Mouse (Mus musculus): ENCODE measurements around the gene Clic4. TPM values are rescaled to one million over a fixed set of nuclear protein-coding genes. Genes with fewer than 3 reads are reported as not detected.

The Clic4 gene
- polyA plus RNA-seq, 1 experiment: 250 TPM

DNA sequence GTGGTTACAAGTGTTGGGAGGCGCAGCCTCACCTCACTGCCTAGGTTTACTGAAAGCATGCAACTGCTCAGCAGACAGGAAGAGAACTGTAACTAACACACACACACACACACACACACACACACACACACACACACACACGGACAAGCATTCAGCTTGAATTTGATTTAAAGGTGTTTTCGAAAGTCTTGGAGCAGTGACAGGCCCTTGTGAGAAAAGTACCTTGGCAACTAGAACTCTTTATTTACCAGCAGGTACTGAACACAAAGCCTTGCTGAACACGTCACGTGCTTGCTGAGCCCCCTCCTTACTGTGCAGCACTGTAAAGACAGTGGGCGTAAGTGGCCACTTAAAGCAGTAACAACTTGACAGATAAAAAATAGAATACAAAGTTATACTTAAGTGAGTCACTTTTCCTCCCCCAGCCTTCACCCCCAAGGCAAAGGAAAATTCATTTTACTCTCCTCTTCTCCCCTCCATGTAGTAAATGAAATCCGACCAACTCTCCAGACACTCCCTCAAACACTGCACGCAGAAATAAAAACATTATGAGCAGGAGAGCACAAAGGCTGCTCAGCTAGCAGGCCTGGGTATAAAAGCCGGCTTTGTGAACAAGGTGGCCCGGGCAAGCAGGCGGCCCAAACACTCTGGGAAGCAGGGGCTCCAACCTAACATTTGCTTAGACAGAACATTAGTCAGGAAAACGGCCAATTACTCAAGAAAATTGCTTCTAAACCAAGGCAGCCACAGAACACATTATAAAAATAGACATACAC, 50.8 kb downstream of the Clic4 start:
- H3K4me2 ChIP-seq (ENCODE audit: low read depth): no peak overlapping the region
- no peak for TF ChIP-seq MYOG (IDR thresholded peaks at IDR 0.05; ENCODE audit: control insufficient read depth in 1 of 3, insufficient read depth in 1 of 3, insufficient read length in 2 of 3, low read depth in 2 of 3)
- TF ChIP-seq TCF3 (IDR thresholded peaks at IDR 0.05; ENCODE audit: insufficient read length, low read depth): no peak
- no peak for TF ChIP-seq REST (IDR thresholded peaks at IDR 0.05; ENCODE audit: insufficient read depth, insufficient read length)
- peaks cover 68% of the 10 kb centered on the region for H3K36me3 ChIP-seq (ENCODE audit: control insufficient read depth, insufficient read depth)

DNA sequence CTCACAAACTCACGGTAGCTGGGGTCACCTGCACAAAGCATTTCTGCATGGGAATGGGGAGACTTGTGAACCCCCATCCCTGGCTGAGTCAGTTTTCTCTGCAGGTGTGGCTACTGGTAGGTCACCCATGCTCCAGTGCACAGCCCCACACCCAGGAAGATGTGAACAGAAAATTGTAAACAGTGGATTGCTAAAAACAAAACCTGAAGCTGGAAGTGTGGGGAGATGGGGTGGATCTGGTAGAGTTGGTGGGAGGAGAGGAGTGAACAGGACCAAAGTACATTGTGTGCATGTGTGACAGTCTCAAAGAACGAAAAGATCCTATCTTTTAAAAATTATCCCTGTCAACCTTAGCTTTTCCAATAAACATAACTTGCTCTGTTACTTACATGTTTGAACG, 52.0 kb downstream of the Clic4 start:
- TF ChIP-seq POLR2A (IDR thresholded peaks at IDR 0.05; ENCODE audit: insufficient read length, low read depth): no peak
- TF ChIP-seq USF1 (IDR thresholded peaks at IDR 0.05; ENCODE audit: low read depth): no peak
- no peak for TF ChIP-seq REST (IDR thresholded peaks at IDR 0.05; ENCODE audit: insufficient read depth, insufficient read length)
- no peak for TF ChIP-seq CEBPB (IDR thresholded peaks at IDR 0.05; ENCODE audit: insufficient read depth, poor library complexity, severe bottlenecking)
- TF ChIP-seq TCF12 (IDR thresholded peaks at IDR 0.05; ENCODE audit: insufficient read depth, poor library complexity, severe bottlenecking): no peak
- no peak for TF ChIP-seq MAX (IDR thresholded peaks at IDR 0.05; ENCODE audit: low read depth)
- no peak for TF ChIP-seq E2F4 (IDR thresholded peaks at IDR 0.05; ENCODE audit: insufficient read depth)
- no peak for TF ChIP-seq POLR2AphosphoS2 (IDR thresholded peaks at IDR 0.05; ENCODE audit: insufficient read length, low read depth)
- no peak for TF ChIP-seq MYOD1 (IDR thresholded peaks at IDR 0.05; ENCODE audit: control insufficient read depth in 1 of 3, insufficient read length in 2 of 3, low read depth in 2 of 3)
- no peak for TF ChIP-seq MYOG (IDR thresholded peaks at IDR 0.05; ENCODE audit: control insufficient read depth in 1 of 3, insufficient read depth in 1 of 3, insufficient read length in 2 of 3, low read depth in 2 of 3)
- TF ChIP-seq TCF3 (IDR thresholded peaks at IDR 0.05; ENCODE audit: insufficient read length, low read depth): no peak
- TF ChIP-seq SRF (IDR thresholded peaks at IDR 0.05; ENCODE audit: control insufficient read depth, insufficient read length, low read depth): no peak
- H3K4me2 ChIP-seq (ENCODE audit: low read depth): no peak overlapping the region
- H3K27me3 ChIP-seq (ENCODE audit: control insufficient read depth, insufficient read depth, insufficient read length): no peaks in the 10 kb centered on the region
- H3K36me3 ChIP-seq (ENCODE audit: control insufficient read depth, insufficient read depth): peaks cover 80% of the 10 kb centered on the region
- H3ac ChIP-seq (ENCODE audit: control insufficient read depth, insufficient read length): no peak overlapping the region
- H3K79me2 ChIP-seq (ENCODE audit: control insufficient read depth, insufficient read depth): peaks cover 68% of the 10 kb centered on the region
- no peak overlapping the region for H3K4me3 ChIP-seq

More for the DNA sequence above, 50.8 kb downstream of the Clic4 start:
- no peaks in the 10 kb centered on the region for H3K27me3 ChIP-seq (ENCODE audit: control insufficient read depth, insufficient read depth, insufficient read length)
- H3K79me2 ChIP-seq (ENCODE audit: control insufficient read depth, insufficient read depth): peaks cover 74% of the 10 kb centered on the region
- no peak overlapping the region for H3K4me3 ChIP-seq
- H3ac ChIP-seq (ENCODE audit: control insufficient read depth, insufficient read length): no peak overlapping the region

DNA sequence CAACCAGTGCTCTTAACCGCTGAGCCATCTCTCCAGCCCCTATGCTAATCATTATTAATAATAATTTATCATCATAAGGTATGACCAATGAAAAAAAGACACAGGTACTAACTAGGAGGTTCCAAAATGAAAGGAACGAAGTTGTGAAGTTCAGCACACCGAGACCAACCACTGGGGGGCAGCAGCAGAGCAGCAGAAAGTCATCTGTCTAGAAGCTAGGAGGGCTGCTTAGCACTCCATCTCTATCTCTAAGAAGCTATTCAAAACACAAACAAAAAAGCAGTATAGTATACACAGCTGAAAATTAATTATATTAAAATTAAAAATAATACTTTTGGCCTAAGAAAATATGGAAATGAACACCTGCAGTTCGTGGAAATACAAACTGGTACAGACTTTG, 53.0 kb downstream of the Clic4 start:
- no peaks in the 10 kb centered on the region for H3K27me3 ChIP-seq (ENCODE audit: control insufficient read depth, insufficient read depth, insufficient read length)
- no peak overlapping the region for H3ac ChIP-seq (ENCODE audit: control insufficient read depth, insufficient read length)
- no peak overlapping the region for H3K4me2 ChIP-seq (ENCODE audit: low read depth)
- peaks cover 81% of the 10 kb centered on the region for H3K36me3 ChIP-seq (ENCODE audit: control insufficient read depth, insufficient read depth)
- H3K79me2 ChIP-seq (ENCODE audit: control insufficient read depth, insufficient read depth): peaks cover 58% of the 10 kb centered on the region
- H3K4me3 ChIP-seq: no peak overlapping the region
- TF ChIP-seq CEBPB (IDR thresholded peaks at IDR 0.05; ENCODE audit: insufficient read depth, poor library complexity, severe bottlenecking) (no peak), SRF (IDR thresholded peaks at IDR 0.05; ENCODE audit: control insufficient read depth, insufficient read length, low read depth) (no peak), MYOG (IDR thresholded peaks at IDR 0.05; ENCODE audit: control insufficient read depth in 1 of 3, insufficient read depth in 1 of 3, insufficient read length in 2 of 3, low read depth in 2 of 3) (no peak), E2F4 (IDR thresholded peaks at IDR 0.05; ENCODE audit: insufficient read depth) (no peak), REST (IDR thresholded peaks at IDR 0.05; ENCODE audit: insufficient read depth, insufficient read length) (no peak), MAX (IDR thresholded peaks at IDR 0.05; ENCODE audit: low read depth) (no peak), USF1 (IDR thresholded peaks at IDR 0.05; ENCODE audit: low read depth) (no peak), TCF3 (IDR thresholded peaks at IDR 0.05; ENCODE audit: insufficient read length, low read depth) (no peak), MYOD1 (IDR thresholded peaks at IDR 0.05; ENCODE audit: control insufficient read depth in 1 of 3, insufficient read length in 2 of 3, low read depth in 2 of 3) (no peak), TCF12 (IDR thresholded peaks at IDR 0.05; ENCODE audit: insufficient read depth, poor library complexity, severe bottlenecking) (no peak), POLR2A (IDR thresholded peaks at IDR 0.05; ENCODE audit: insufficient read length, low read depth) (no peak), POLR2AphosphoS2 (IDR thresholded peaks at IDR 0.05; ENCODE audit: insufficient read length, low read depth) (no peak)

DNA sequence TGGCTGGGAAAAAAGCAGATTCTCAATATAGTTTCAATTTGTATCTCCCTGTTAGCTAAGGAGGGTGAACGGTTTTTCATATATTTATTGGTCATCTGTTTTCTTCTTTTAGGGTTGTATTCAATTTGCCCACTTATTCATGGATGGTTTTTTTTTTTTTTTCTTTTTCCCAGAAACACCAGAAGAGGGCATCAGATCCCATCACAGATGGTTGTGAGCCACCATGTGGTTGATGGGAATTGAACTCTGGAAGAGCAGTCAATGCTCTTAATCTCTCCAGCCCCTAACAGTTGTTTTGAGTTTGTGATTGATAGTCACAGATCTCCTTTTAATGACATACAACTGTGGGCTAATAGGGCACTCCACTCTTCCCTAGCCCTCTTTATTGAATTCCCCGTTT, 62.8 kb downstream of the Clic4 start:
- TF ChIP-seq E2F4 (IDR thresholded peaks at IDR 0.05; ENCODE audit: insufficient read depth): no peak
- no peak for TF ChIP-seq CEBPB (IDR thresholded peaks at IDR 0.05; ENCODE audit: insufficient read depth, poor library complexity, severe bottlenecking)
- TF ChIP-seq MYOD1 (IDR thresholded peaks at IDR 0.05; ENCODE audit: control insufficient read depth in 1 of 3, insufficient read length in 2 of 3, low read depth in 2 of 3): no peak
- TF ChIP-seq MYOG (IDR thresholded peaks at IDR 0.05; ENCODE audit: control insufficient read depth in 1 of 3, insufficient read depth in 1 of 3, insufficient read length in 2 of 3, low read depth in 2 of 3): no peak
- no peak for TF ChIP-seq REST (IDR thresholded peaks at IDR 0.05; ENCODE audit: insufficient read depth, insufficient read length)
- TF ChIP-seq SRF (IDR thresholded peaks at IDR 0.05; ENCODE audit: control insufficient read depth, insufficient read length, low read depth): no peak
- no peak for TF ChIP-seq USF1 (IDR thresholded peaks at IDR 0.05; ENCODE audit: low read depth)
- no peak for TF ChIP-seq MAX (IDR thresholded peaks at IDR 0.05; ENCODE audit: low read depth)
- TF ChIP-seq TCF3 (IDR thresholded peaks at IDR 0.05; ENCODE audit: insufficient read length, low read depth): no peak
- TF ChIP-seq POLR2AphosphoS2 (IDR thresholded peaks at IDR 0.05; ENCODE audit: insufficient read length, low read depth): no peak
- TF ChIP-seq TCF12 (IDR thresholded peaks at IDR 0.05; ENCODE audit: insufficient read depth, poor library complexity, severe bottlenecking): no peak

More for the DNA sequence above, 62.8 kb downstream of the Clic4 start:
- Histone ChIP-seq H3K4me3 (no peak overlapping the region), H3K27me3 (ENCODE audit: control insufficient read depth, insufficient read depth, insufficient read length) (no peaks in the 10 kb centered on the region), H3K79me2 (ENCODE audit: control insufficient read depth, insufficient read depth) (no peaks in the 10 kb centered on the region), H3ac (ENCODE audit: control insufficient read depth, insufficient read length) (no peak overlapping the region), H3K4me2 (ENCODE audit: low read depth) (no peak overlapping the region), H3K36me3 (ENCODE audit: control insufficient read depth, insufficient read depth) (peaks cover 29% of the 10 kb centered on the region)

Data from myocyte (in vitro differentiated cells).